Mouse (Mus musculus) mesoderm, embryonic 11.5 days (tissue): ENCODE results near the gene Gm28576.
"Not testable (repeated sequence)": the region's sequence is repeated elsewhere in the genome, so short reads cannot be mapped to it uniquely, and the experiment has no call there.

Experiments
- DNase-seq: peaks from one replicate; pipeline ENCODE4 v3.0.0-alpha.2; 2012; ENCODE audit warnings: low read depth, low spot score

Gene Gm28576

DNA sequence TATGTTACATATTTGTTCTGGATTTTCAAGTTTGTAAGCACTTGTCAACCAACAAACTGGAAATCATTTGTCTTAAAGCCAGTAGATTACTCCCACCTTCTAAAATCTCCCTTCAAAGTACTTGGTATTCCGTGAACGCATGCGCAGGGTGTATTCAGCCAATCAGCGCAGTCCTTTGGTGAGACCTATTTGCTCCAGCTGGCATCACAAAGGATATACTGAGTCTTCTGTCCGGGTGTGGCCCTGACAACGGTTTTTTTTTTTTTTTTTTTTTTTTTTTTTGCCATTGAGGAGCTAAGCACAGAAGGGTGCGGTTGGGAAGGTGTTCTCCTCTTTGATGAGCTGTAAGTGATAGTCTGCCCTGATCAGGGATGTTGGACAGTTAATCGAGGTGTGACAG, at the start of gene Gm28576:
TSS of gene Gm28576 (plus strand) at position 301 of the 400 bp plus-strand sequence.
- DNase-seq, result not testable (repeated sequence)
